Mouse (Mus musculus) bone marrow macrophage, adult 2 months (primary cell): Measurements from ENCODE around the gene Crabp1. TPM values are rescaled to one million over a fixed set of nuclear protein-coding genes. Genes with fewer than 3 reads are reported as not detected.

Experiments
- H3K27ac ChIP-seq: 2 replicates; pipeline ENCODE4 v1.5.1; 2012; ENCODE audit warnings: low read depth, low read length; ENCODE audit not compliant: insufficient read depth
- H3K4me1 ChIP-seq: 2 replicates; pipeline ENCODE4 v1.6.1; 2012; ENCODE audit warnings: low read length; ENCODE audit not compliant: control insufficient read depth, insufficient read depth
- H3K4me3 ChIP-seq: 2 replicates; pipeline ENCODE4 v1.5.1; 2012; ENCODE audit warnings: mild to moderate bottlenecking, low read length, moderate library complexity; ENCODE audit not compliant: insufficient read depth
- CTCF ChIP-seq: IDR thresholded peaks from 2 replicates; pipeline ENCODE4 v1.5.1; 2012; ENCODE audit warnings: low read depth, mild to moderate bottlenecking, low read length, moderate library complexity
- POLR2A ChIP-seq: IDR thresholded peaks from 2 replicates; pipeline ENCODE4 v1.6.1; 2012; ENCODE audit warnings: mild to moderate bottlenecking, low read depth, low read length, borderline replicate concordance
- polyA plus RNA-seq: library from polyadenylated mRNA; stranded (reverse); fragments of >200 nt; gene quantifications from 2 replicates; pipeline ENCODE4 v1.2.4, GENCODE M21; 2012; ENCODE audit not compliant: missing spikeins, insufficient read depth, insufficient read length

Crabp1 gene
- polyA plus RNA-seq, 1 experiment: not detected

DNA sequence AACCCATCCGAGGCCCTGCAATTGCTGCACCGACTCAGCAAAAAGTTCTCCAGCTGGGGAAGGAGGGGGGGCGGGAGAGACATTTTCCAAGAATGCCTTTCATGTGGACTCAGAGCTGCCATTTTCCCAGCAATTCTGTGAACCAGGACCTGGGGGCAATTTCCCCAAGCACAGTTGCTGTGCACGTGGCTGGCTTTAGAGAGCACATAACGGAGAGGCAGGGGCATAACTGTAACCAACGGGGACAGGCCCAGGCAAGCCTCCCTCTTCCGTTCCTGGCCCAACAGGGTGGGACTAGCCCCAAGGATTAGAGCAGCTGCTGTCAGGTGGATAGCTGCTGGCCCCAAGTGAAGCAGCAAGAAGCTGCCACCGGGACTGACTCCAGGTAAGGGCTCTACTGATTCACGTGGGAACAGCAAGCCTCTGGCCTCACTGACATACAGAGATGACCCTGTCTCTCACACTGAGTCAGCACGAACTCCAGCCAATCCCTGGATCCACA is 37.0 kb downstream of the Crabp1 start:
- TF ChIP-seq POLR2A (no peak), CTCF (no peak)
- no peak overlapping the region for H3K4me3 ChIP-seq

DNA sequence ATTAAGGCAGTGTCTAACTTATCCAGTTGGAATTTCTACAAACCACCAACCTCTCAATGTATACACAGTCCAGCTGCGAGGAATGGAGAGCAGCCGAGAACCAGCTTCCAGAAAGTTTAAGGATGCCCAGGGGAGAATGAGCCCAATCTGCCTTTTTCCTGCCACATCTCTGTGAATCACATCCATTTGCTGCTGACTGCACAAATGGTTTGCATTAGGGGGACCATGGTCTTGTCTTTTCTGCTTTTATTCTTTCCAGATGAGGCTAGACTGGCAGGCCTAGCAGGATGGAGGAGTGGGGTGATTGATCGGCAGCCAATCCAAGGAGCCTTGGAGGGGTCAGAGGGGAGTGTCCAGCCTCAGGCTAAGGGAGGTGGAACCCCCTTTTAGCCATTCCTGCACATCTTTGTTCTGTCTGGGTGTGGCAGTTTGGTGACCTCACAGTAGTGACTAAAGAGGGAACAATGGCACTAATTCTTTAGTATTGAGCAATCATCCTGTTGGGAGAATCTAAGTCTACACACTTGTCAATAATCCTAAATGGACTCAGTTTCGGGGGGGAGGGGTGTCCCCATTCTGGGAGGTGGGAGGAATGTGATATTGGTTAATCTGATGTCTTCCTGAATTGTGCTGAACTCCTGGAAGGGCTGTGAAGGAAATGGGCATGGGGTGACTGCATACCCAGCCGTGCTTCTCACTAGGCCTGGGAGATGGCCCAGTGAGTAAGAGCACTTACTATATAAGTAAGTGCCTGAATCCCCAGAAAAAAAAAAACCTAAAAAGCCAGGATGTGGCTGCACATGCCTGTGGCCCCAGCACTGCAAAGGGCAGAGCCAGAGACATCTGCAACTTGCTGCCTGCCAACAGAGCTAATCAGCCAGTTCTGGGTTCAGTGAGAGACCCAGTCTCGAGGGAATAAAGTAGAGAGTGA is 38.5 kb downstream of the Crabp1 start:
- TF ChIP-seq CTCF (no peak), POLR2A (no peak)
- H3K4me1 ChIP-seq: peaks cover 4% of the 10 kb centered on the region; the same call in 1 of the 2 replicates
- no peak overlapping the region for H3K27ac ChIP-seq
- no peak overlapping the region for H3K4me3 ChIP-seq

More for the DNA sequence above, 37.0 kb downstream of the Crabp1 start:
- Histone ChIP-seq H3K4me1 (peaks cover 4% of the 10 kb centered on the region; the same call in 1 of the 2 replicates), H3K27ac (no peak overlapping the region)

- Histone ChIP-seq H3K4me1 (peaks cover 4% of the 10 kb centered on the region; the same call in 1 of the 2 replicates), H3K4me3 (no peak overlapping the region), H3K27ac (no peak overlapping the region)
- TF ChIP-seq POLR2A: no peak
- no peak for TF ChIP-seq CTCF
These were observed 39.8 kb downstream of the Crabp1 start for GRCm38 (mm10) chr9:54804351-54804750.

GRCm38 (mm10) chr9:54807761-54808160 is 43.2 kb downstream of the Crabp1 start:
- Histone ChIP-seq H3K4me1 (peaks cover 2% of the 10 kb centered on the region; the same call in 1 of the 2 replicates), H3K27ac (no peak overlapping the region), H3K4me3 (no peak overlapping the region)
- TF ChIP-seq POLR2A (no peak), CTCF (no peak)

DNA sequence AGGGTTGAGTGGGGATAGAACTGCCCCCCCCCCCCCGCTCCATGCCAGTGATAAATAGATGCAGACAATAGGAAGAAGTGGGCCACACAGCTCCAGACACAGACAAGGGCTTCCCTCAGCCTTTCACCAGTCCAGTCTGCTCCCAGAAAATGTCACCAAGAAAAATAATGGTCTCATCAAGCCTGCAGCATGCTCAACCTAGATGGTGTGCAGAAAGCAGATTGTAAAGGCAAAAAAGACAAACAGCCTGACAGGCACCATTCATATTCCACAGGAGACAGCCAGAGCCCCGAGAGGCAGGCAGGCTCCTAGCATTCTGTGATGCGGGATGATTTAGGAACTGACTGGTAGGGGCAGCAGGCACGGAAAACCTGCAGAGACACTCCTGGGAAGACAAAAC is 45.4 kb downstream of the Crabp1 start:
- Histone ChIP-seq H3K4me1 (no peaks in the 10 kb centered on the region), H3K4me3 (no peak overlapping the region), H3K27ac (no peak overlapping the region)
- no peak for TF ChIP-seq POLR2A
- no peak for TF ChIP-seq CTCF

DNA sequence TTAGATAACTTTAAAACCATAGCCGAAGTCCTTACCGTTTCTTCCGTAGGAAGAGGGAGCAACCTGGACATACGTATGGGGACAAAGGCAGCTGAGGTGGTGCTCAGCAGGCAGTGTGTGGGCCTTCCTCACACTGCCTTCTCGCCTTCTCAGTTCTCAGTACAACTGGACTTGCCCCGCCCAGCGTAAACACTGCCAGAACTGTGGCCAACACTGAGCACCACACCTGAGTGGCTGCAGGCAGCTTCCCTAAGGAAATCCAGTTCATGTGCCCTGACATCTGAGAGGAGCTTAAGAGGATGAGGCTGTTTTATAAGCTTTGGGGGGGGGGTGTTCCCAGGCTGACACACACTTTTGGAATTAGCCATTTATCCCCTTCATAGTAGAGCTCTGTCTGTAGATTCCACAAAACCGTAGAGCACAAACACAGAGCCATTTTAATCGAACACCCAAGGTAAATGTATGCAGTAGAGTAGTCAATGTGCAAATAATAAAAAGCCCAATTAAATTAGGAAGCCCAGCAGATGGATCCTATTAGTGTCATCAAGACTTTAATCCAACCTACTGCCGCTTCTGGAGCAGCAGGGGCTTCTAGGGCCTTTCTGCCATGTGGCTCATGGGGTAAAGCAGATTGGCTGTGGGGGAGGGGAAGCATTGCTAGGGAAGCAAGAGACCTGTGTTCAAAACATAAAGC is 52.1 kb downstream of the Crabp1 start:
- no peak for TF ChIP-seq POLR2A
- no peak for TF ChIP-seq CTCF
- no peak overlapping the region for H3K27ac ChIP-seq
- H3K4me1 ChIP-seq: no peaks in the 10 kb centered on the region
- no peak overlapping the region for H3K4me3 ChIP-seq

DNA sequence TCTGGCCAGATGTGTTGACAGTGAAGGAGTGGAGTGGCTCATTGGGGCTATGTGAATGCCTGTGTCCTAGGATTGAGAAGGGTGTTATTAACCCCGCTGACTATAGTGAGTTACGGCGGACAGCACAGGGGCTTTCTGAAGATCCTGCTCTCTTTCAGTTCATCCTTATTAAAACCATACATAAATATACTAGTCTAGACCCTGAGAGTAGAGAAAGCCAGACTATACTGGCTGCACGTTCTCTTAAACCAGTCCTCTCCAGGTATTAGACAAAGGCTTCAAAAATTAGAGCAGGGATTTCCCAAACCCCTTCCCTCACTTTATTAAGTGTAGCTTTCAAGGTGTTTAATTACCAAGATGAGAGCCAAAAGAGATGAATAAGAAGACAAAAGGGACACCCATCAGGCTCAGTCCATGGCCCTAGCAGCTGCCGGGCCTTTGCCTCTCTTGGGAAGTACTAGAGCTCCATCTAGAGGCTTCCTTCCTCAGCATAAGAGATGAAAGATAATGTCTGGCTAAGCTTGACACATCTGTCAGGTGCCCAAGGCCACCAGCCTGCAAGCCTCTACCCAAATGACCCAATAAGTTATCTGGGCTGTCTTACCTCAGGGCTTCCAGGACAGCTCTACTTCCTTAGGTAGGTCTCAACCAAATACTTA is 57.0 kb downstream of the Crabp1 start:
- no peaks in the 10 kb centered on the region for H3K4me1 ChIP-seq
- H3K27ac ChIP-seq: no peak overlapping the region
- no peak overlapping the region for H3K4me3 ChIP-seq
- TF ChIP-seq POLR2A (no peak), CTCF (peak; percentile 60)

Other genes with a start within 250 kb of the Crabp1 start
- gene Sh2d7, start 225.8 kb upstream of the Crabp1 start, polyA plus RNA-seq: not detected in 2 replicates
- 14.4 and 14.6 TPM in 2 replicates for gene Cib2, start 204.5 kb upstream of the Crabp1 start, polyA plus RNA-seq
- gene Idh3a, start 178.4 kb upstream of the Crabp1 start, polyA plus RNA-seq: 15.1 and 19.2 TPM in 2 replicates
- not detected in 2 replicates for gene Acsbg1, start 102.9 kb upstream of the Crabp1 start, polyA plus RNA-seq
- gene Dnaja4, start 65.9 kb upstream of the Crabp1 start, polyA plus RNA-seq: 0.19 and 0.27 TPM in 2 replicates
- 32.7 and 39.9 TPM in 2 replicates for gene Wdr61, start 30.2 kb upstream of the Crabp1 start, polyA plus RNA-seq
- 33.2 and 36.4 TPM in 2 replicates for gene Ireb2, start 99.0 kb downstream of the Crabp1 start, polyA plus RNA-seq
- 0.47 and 0.78 TPM in 2 replicates for gene Hykk, start 152.5 kb downstream of the Crabp1 start, polyA plus RNA-seq
- gene Psma4, start 186.0 kb downstream of the Crabp1 start, polyA plus RNA-seq: 159 and 175 TPM in 2 replicates
- gene AY074887, start 186.2 kb downstream of the Crabp1 start, polyA plus RNA-seq: 1.1 and 1.2 TPM in 2 replicates
- not detected in 2 replicates for gene Chrna5, start 216.1 kb downstream of the Crabp1 start, polyA plus RNA-seq